Mouse (Mus musculus): ENCODE measurements at regions not wholly inside any gene's neighbourhood (a gene's known extent, or its start where the extent isn't known, plus 50 kb on each side); places are given as distances from the start of the nearest gene placed in this dataset.
"Not testable (repeated sequence)": the region's sequence is repeated elsewhere in the genome, so short reads cannot be mapped to it uniquely, and the experiment has no call there.

- TF ChIP-seq CTCF, POLR2A (IDR thresholded peaks at IDR 0.05; ENCODE audit: extremely low read depth, insufficient read depth, low read length): not testable (repeated sequence)
Measured at GRCm38 (mm10) chr14:53651061-53651460, 602.8 kb downstream of the Dad1 start.
